Mouse (Mus musculus) left cerebral cortex, adult 9 months (tissue): ENCODE results near the gene Pin4.

Source experiments
- DNase-seq, 2 experiments: peaks; one replicate each; pipeline ENCODE4 v3.0.0; 2022; ENCODE audit warnings: low spot score in 2 of 2

Pin4 gene

GRCm38 (mm10) chrX:102156618-102157422, 37.6 kb downstream of the Pin4 start, which contains the start of gene Ercc6l:
Gene Ercc6l (minus strand): TSS chrX:102157091.
- DNase-seq = peak; percentile 71 to 79

GRCm38 (mm10) chrX:102157423-102157791, 38.2 kb downstream of the Pin4 start:
- no peak for DNase-seq

GRCm38 (mm10) chrX:102159778-102160177, 40.5 kb downstream of the Pin4 start:
- DNase-seq = peak in 1 of 2 experiments; percentile 14

GRCm38 (mm10) chrX:102160528-102160927, 41.3 kb downstream of the Pin4 start:
- no peak for DNase-seq

GRCm38 (mm10) chrX:102163096-102163495, 43.8 kb downstream of the Pin4 start:
- DNase-seq = no peak

GRCm38 (mm10) chrX:102163529-102163928, 44.3 kb downstream of the Pin4 start:
- no peak for DNase-seq

- peak in 1 of 2 experiments; percentile 11 for DNase-seq
Measured at GRCm38 (mm10) chrX:102166521-102166920, 47.3 kb downstream of the Pin4 start.

GRCm38 (mm10) chrX:102166986-102167385, 47.7 kb downstream of the Pin4 start:
- DNase-seq = no peak

- DNase-seq = no peak
Measured at GRCm38 (mm10) chrX:102169724-102170123, 50.5 kb downstream of the Pin4 start.

GRCm38 (mm10) chrX:102170135-102170534, 50.9 kb downstream of the Pin4 start:
- no peak for DNase-seq

- no peak for DNase-seq
Measured at GRCm38 (mm10) chrX:102170900-102171299, 51.7 kb downstream of the Pin4 start.

GRCm38 (mm10) chrX:102175538-102176287, 56.5 kb downstream of the Pin4 start:
- no peak for DNase-seq
